Mouse (Mus musculus): ENCODE results near the gene C130079G13Rik.
"Not testable (repeated sequence)": the region's sequence is repeated elsewhere in the genome, so short reads cannot be mapped to it uniquely, and the experiment has no call there.

The C130079G13Rik gene

DNA sequence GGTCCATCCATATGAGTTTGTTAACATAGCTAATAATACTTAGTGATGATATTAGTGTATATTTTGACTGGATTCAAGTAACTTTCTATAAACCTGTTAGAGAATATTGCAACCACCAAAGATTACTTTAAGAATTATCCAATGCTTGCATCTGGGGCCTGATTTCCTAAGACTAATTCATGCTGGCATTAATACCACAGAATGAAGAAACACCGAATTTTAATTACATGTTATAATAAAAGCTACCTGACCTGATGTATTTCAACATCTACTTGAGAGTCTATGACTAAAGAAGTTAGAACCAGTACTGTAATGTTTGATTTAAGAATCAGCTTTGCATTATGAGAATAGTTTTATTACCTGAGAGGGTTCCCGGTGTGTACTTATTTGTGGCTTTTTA is at the start of gene C130079G13Rik:
TSS of gene C130079G13Rik (plus strand) at position 301 of the 400 bp plus-strand sequence.
- DNase-seq (ENCODE audit: extremely low read depth, insufficient read length, low spot score), result no peak

- not testable (repeated sequence) for DNase-seq (ENCODE audit: extremely low read depth, insufficient read length, low spot score)
These were observed 47.4 kb upstream of the C130079G13Rik start for GRCm38 (mm10) chr3:59877601-59878000.

- DNase-seq (ENCODE audit: extremely low read depth, insufficient read length, low spot score), result not testable (repeated sequence)
These were observed 45.0 kb upstream of the C130079G13Rik start for GRCm38 (mm10) chr3:59879801-59880554.

GRCm38 (mm10) chr3:59893276-59893675 is 31.7 kb upstream of the C130079G13Rik start:
- no peak for DNase-seq (ENCODE audit: extremely low read depth, insufficient read length, low spot score)

DNA sequence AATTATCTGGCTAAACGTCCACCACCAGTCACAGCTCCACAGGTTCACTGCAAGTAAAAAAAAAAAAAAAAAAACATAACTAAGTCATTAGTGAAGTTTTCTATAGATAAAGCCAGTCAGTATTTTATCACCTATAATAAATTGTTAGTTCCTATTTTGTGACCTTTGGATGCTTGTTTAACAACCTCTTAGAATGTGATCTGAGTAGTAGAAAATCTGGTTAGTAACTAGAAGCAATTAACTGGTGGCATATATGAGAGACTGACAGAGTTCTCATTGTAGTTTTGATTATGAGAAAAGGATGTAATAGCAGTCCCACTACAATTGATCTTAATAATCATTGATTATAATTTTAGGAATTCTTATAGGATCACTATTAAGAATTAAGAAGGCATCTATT is 9.6 kb downstream of the C130079G13Rik start:
- no peak for DNase-seq (ENCODE audit: extremely low read depth, insufficient read length, low spot score)

GRCm38 (mm10) chr3:59947294-59947950 is 22.4 kb downstream of the C130079G13Rik start:
- DNase-seq (ENCODE audit: extremely low read depth, insufficient read length, low spot score), result no peak

DNA sequence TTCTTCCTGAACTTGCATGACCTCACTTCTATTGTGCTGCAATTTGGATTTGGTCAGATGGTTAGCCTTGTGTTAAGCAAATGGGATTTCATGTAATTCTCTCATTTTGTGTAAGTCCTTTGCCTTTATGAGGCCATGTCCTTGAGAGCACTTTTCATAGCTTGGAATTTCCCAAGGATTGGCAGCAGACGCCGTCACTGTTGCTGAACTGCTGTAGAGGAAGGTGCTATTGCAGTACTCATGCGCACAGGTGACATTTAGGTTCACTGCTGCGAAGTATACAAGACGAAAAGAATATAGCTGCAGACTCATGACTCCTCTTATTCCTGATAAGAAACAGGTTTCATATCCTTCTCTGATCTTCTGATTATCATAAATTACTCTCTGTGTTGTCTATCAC is 45.9 kb downstream of the C130079G13Rik start:
- DNase-seq (ENCODE audit: extremely low read depth, insufficient read length, low spot score), result no peak

GRCm38 (mm10) chr3:59974591-59974990 is 49.6 kb downstream of the C130079G13Rik start:
- no peak for DNase-seq (ENCODE audit: extremely low read depth, insufficient read length, low spot score)

All from 3134 (cell line).